Mouse (Mus musculus): ENCODE data around the gene Anks1b. TPM values are rescaled to one million over a fixed set of nuclear protein-coding genes. Genes with fewer than 3 reads are reported as not detected.

The Anks1b gene
- polyA plus RNA-seq, 1 experiment from 2014 or later, result 1.9 TPM

- no peak overlapping the region for H3K4me2 ChIP-seq
- 84% methylated on average over 1 of the region's 1 CpGs for WGBS
Observed at GRCm38 (mm10) chr10:90531813-90532212, 658.5 kb downstream of the Anks1b start.

GRCm38 (mm10) chr10:90535370-90535769, 662.1 kb downstream of the Anks1b start:
- Histone ChIP-seq H3K4me1 (no peaks in the 10 kb centered on the region), H3K36me3 (no peaks in the 10 kb centered on the region), H3K4me3 (replicated peaks) (no peak overlapping the region), H3K9me3 (no peaks in the 10 kb centered on the region), H3K27me3 (replicated peaks) (no peaks in the 10 kb centered on the region), H3K4me2 (no peak overlapping the region), H3K27ac (no peak overlapping the region), H3K9ac (no peak overlapping the region)
- 89% methylated on average over 2 of the region's 2 CpGs for WGBS
- no peak for ATAC-seq (ENCODE audit: insufficient read depth, low FRiP score, low read depth)

More at GRCm38 (mm10) chr10:90531813-90532212, 658.5 kb downstream of the Anks1b start:
- Histone ChIP-seq H3K4me3 (replicated peaks) (no peak overlapping the region), H3K9me3 (no peaks in the 10 kb centered on the region), H3K27me3 (replicated peaks) (no peaks in the 10 kb centered on the region), H3K9ac (no peak overlapping the region), H3K27ac (no peak overlapping the region), H3K4me1 (no peaks in the 10 kb centered on the region), H3K36me3 (no peaks in the 10 kb centered on the region)
- ATAC-seq (ENCODE audit: insufficient read depth, low FRiP score, low read depth), result no peak

- Histone ChIP-seq H3K4me3 (replicated peaks) (no peak overlapping the region), H3K27me3 (replicated peaks) (no peaks in the 10 kb centered on the region), H3K36me3 (no peaks in the 10 kb centered on the region), H3K9me3 (no peaks in the 10 kb centered on the region), H3K9ac (no peak overlapping the region), H3K4me1 (no peaks in the 10 kb centered on the region), H3K27ac (no peak overlapping the region), H3K4me2 (no peak overlapping the region)
- WGBS, result 52% methylated on average over 3 of the region's 3 CpGs
- no peak for ATAC-seq (ENCODE audit: insufficient read depth, low FRiP score, low read depth)
Observed at GRCm38 (mm10) chr10:90546635-90547034, 673.3 kb downstream of the Anks1b start.

- H3K4me2 ChIP-seq, result no peak overlapping the region
- ATAC-seq (ENCODE audit: insufficient read depth, low FRiP score, low read depth), result no peak
- H3K4me1 ChIP-seq, result no peaks in the 10 kb centered on the region
- H3K36me3 ChIP-seq, result no peaks in the 10 kb centered on the region
- no peaks in the 10 kb centered on the region for H3K9me3 ChIP-seq
- H3K4me3 ChIP-seq (replicated peaks), result no peak overlapping the region
- no peaks in the 10 kb centered on the region for H3K27me3 ChIP-seq (replicated peaks)
- 70% methylated on average over 7 of the region's 7 CpGs for WGBS
- H3K9ac ChIP-seq, result no peak overlapping the region
- no peak overlapping the region for H3K27ac ChIP-seq
Observed at GRCm38 (mm10) chr10:90562906-90563305, 689.6 kb downstream of the Anks1b start.

GRCm38 (mm10) chr10:90576191-90577098, 703.1 kb downstream of the Anks1b start:
- Histone ChIP-seq H3K27me3 (replicated peaks) (no peaks in the 10 kb centered on the region), H3K4me3 (replicated peaks) (no peak overlapping the region; the same call in 1 of the 2 replicates), H3K9ac (no peak overlapping the region), H3K9me3 (no peaks in the 10 kb centered on the region), H3K27ac (no peak overlapping the region), H3K4me1 (no peaks in the 10 kb centered on the region), H3K36me3 (no peaks in the 10 kb centered on the region), H3K4me2 (peak overlapping the region; percentile 21)
- 23% methylated on average over 29 of the region's 29 CpGs for WGBS
- peak; percentile 53; the same call in 1 of the 2 replicates for ATAC-seq (ENCODE audit: insufficient read depth, low FRiP score, low read depth)

- ATAC-seq (ENCODE audit: insufficient read depth, low FRiP score, low read depth), result no peak
- Histone ChIP-seq H3K27ac (no peak overlapping the region), H3K9ac (no peak overlapping the region), H3K9me3 (no peaks in the 10 kb centered on the region), H3K4me1 (no peaks in the 10 kb centered on the region), H3K4me3 (replicated peaks) (no peak overlapping the region), H3K27me3 (replicated peaks) (no peaks in the 10 kb centered on the region), H3K36me3 (no peaks in the 10 kb centered on the region), H3K4me2 (peak overlapping the region; percentile 21)
- WGBS, result 54% methylated on average over 6 of the region's 6 CpGs
Observed at GRCm38 (mm10) chr10:90577099-90577461, 703.8 kb downstream of the Anks1b start.

GRCm38 (mm10) chr10:90577777-90578176, 704.5 kb downstream of the Anks1b start:
- Histone ChIP-seq H3K27me3 (replicated peaks) (no peaks in the 10 kb centered on the region), H3K27ac (no peak overlapping the region), H3K4me2 (no peak overlapping the region), H3K9ac (no peak overlapping the region), H3K4me3 (replicated peaks) (no peak overlapping the region), H3K4me1 (no peaks in the 10 kb centered on the region), H3K9me3 (no peaks in the 10 kb centered on the region), H3K36me3 (no peaks in the 10 kb centered on the region)
- ATAC-seq (ENCODE audit: insufficient read depth, low FRiP score, low read depth), result no peak
- 69% methylated on average over 9 of the region's 9 CpGs for WGBS

- Histone ChIP-seq H3K4me3 (replicated peaks) (no peak overlapping the region), H3K9ac (no peak overlapping the region), H3K4me2 (no peak overlapping the region), H3K27me3 (replicated peaks) (no peaks in the 10 kb centered on the region), H3K27ac (no peak overlapping the region), H3K36me3 (no peaks in the 10 kb centered on the region), H3K9me3 (no peaks in the 10 kb centered on the region), H3K4me1 (no peaks in the 10 kb centered on the region)
- ATAC-seq (ENCODE audit: insufficient read depth, low FRiP score, low read depth), result no peak
- 72% methylated on average over 5 of the region's 5 CpGs for WGBS
Observed at GRCm38 (mm10) chr10:90579970-90580369, 706.7 kb downstream of the Anks1b start.

GRCm38 (mm10) chr10:90584052-90584451, 710.7 kb downstream of the Anks1b start:
- H3K4me1 ChIP-seq, result no peaks in the 10 kb centered on the region
- H3K27me3 ChIP-seq (replicated peaks), result no peaks in the 10 kb centered on the region
- no peaks in the 10 kb centered on the region for H3K36me3 ChIP-seq
- H3K4me3 ChIP-seq (replicated peaks), result no peak overlapping the region
- H3K9me3 ChIP-seq, result no peaks in the 10 kb centered on the region
- ATAC-seq (ENCODE audit: insufficient read depth, low FRiP score, low read depth), result no peak
- 55% methylated on average over 4 of the region's 4 CpGs for WGBS
- H3K27ac ChIP-seq, result no peak overlapping the region
- no peak overlapping the region for H3K9ac ChIP-seq
- no peak overlapping the region for H3K4me2 ChIP-seq

GRCm38 (mm10) chr10:90596142-90596541, 722.8 kb downstream of the Anks1b start:
- no peak overlapping the region for H3K9ac ChIP-seq
- WGBS, result 7% methylated on average over 3 of the region's 3 CpGs
- ATAC-seq (ENCODE audit: insufficient read depth, low FRiP score, low read depth), result no peak

GRCm38 (mm10) chr10:90596576-90596975, 723.3 kb downstream of the Anks1b start:
- no peak for ATAC-seq (ENCODE audit: insufficient read depth, low FRiP score, low read depth)

More at GRCm38 (mm10) chr10:90596142-90596541, 722.8 kb downstream of the Anks1b start:
- Histone ChIP-seq H3K9me3 (no peaks in the 10 kb centered on the region), H3K27ac (no peak overlapping the region), H3K4me2 (no peak overlapping the region), H3K4me1 (no peaks in the 10 kb centered on the region), H3K36me3 (no peaks in the 10 kb centered on the region), H3K4me3 (replicated peaks) (no peak overlapping the region), H3K27me3 (replicated peaks) (no peaks in the 10 kb centered on the region)

GRCm38 (mm10) chr10:90599149-90599548, 725.8 kb downstream of the Anks1b start:
- Histone ChIP-seq H3K4me1 (no peaks in the 10 kb centered on the region), H3K9ac (no peak overlapping the region), H3K27ac (no peak overlapping the region), H3K9me3 (no peaks in the 10 kb centered on the region), H3K36me3 (no peaks in the 10 kb centered on the region), H3K4me2 (no peak overlapping the region), H3K27me3 (replicated peaks) (no peaks in the 10 kb centered on the region), H3K4me3 (replicated peaks) (no peak overlapping the region)
- no peak for ATAC-seq (ENCODE audit: insufficient read depth, low FRiP score, low read depth)

More at GRCm38 (mm10) chr10:90596576-90596975, 723.3 kb downstream of the Anks1b start:
- Histone ChIP-seq H3K4me2 (no peak overlapping the region), H3K27ac (no peak overlapping the region), H3K27me3 (replicated peaks) (no peaks in the 10 kb centered on the region), H3K4me3 (replicated peaks) (no peak overlapping the region), H3K9ac (no peak overlapping the region), H3K36me3 (no peaks in the 10 kb centered on the region), H3K9me3 (no peaks in the 10 kb centered on the region), H3K4me1 (no peaks in the 10 kb centered on the region)
- 40% methylated on average over 3 of the region's 3 CpGs for WGBS

All from stomach, embryonic 15.5 days (tissue).